Mouse (Mus musculus) regulatory T cell (primary cell): ENCODE measurements at regions not wholly inside any gene's neighbourhood (a gene's known extent, or its start where the extent isn't known, plus 50 kb on each side); places are given as distances from the start of the nearest gene placed in this dataset.

Experiments
- in situ Hi-C: fragments of 300-600 bp; cut with MboI, MseI; formaldehyde crosslinking; loops from one replicate; pipeline ENCODE4 v1.15.1; 2025; ENCODE audit warnings: high pct_unique_total_duplicates

DNA sequence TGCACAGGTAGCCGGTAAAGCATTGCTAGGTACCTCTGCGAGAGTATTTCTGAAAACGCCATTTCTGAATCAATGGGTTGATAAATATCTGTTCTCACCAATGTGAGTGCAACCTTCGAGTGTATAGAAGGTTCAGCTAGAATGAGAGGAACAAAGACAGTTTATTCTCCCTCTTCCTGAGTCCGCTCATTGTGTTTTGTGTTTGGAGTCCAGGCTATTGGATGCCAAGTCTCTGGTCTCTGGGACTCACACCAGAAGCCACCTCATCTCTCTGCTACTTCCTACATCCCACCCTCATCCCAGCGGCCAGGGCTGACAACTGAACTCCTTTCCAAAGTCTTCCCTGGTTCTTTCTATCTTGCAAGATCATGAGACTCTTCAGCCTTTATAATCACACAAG is 62.7 kb downstream of the Lrrc30 start:
- in situ Hi-C loops, result loop anchor here (10.0 kb wide), 1 partner anchor 405 kb away; no protein-coding TSS in a partner anchor

DNA sequence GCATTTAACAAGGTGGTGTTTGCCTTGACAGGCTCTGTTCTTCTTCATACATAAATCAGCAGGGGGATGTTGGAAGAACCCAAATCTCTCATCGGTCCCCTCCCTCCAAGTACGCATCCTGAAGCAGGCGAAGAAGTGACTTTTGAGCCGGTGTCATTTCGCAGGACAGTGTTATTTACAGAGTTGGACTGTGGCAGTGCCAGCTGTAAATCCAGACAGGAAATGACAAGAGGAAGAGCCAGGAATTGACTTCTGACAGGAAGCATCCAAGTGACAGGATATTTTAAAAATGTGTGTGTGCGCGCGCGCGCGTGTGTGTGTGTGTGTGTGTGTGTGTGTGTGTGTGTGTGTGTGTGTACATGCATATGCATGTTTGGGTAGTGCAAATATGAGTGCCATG is 66.3 kb downstream of the Lrrc30 start:
- in situ Hi-C loops, result no loop called here

DNA sequence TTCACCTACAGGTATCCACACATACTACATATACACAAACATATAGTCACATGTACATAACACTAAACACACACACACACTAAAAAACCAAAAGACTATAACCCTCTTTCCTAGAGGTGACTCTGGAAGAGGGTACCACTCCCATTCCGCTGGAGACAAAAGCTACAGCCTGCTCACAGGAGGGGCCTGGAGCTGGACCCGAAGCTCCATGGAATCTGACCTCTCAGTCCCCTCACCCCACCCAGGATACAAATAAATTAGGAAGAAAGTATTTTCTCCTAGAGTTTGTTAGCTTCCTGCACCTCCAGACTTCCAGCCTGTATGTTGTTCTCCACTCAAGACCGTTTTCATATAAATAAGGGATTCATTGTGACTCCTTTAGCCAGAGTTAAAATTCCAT is 66.8 kb downstream of the Lrrc30 start:
- in situ Hi-C loops, result no loop called here

DNA sequence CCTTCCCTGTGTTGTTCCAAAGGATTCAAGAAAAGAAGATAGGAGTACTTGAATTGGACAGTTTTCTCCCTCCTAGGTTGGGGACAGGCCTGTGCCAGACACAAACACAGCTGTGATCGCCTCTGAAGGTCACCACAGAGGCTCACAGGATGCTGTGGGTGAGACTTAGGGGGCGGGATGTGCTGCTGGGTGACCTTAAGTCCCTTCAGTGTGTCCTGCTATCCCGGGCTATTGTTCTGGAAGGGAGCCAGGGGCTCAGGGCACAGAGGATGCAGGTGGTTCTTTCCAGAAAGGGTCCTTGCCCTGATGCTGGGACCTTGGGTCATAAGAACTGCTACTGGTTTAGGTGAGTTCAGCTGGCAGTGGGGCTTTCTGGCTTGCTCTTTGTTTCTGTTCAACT is 67.7 kb downstream of the Lrrc30 start:
- in situ Hi-C loops, result no loop called here

DNA sequence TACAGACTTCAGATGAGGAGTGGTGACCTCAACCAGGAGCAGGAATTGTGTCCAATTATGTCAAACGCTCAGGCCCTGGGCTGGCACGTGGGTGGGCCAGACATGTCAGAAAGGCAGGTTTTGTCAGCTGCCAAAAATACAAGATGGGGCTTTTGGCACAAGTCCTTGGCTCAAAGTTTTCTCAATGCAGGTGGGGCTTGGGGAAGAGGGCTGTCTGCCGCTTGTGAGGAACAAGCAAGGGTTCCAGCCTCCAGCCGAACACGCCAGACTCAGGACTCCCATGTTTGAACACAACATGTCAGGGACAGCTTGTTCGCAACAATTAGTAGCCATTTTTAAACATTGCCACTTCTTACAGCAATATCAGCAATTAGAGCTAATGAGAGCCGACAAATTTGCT is 69.5 kb downstream of the Lrrc30 start:
- in situ Hi-C loops, result no loop called here

DNA sequence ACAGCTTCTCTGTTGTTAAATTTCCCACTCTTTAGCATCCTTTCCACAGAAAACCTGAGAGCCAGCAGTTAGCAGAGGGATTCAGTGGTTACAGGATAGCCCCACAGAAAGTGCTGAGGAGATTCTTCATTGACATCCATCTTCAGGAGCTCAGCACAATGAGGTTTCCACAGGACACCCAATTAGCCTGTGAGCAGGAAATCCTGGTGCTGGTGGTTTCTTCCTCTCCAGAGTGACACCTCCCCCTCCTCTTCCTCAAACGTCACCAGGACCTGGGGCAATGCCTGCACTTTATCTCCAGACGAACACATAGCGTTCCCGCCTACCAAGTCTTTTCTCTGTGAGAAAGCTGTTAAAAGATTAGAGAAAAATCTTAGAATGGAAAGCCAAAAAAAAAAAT is 70.7 kb downstream of the Lrrc30 start:
- in situ Hi-C loops, result no loop called here

- in situ Hi-C loops, result no loop called here
Measured at GRCm38 (mm10) chr17:67557351-67557870, 75.1 kb downstream of the Lrrc30 start.

DNA sequence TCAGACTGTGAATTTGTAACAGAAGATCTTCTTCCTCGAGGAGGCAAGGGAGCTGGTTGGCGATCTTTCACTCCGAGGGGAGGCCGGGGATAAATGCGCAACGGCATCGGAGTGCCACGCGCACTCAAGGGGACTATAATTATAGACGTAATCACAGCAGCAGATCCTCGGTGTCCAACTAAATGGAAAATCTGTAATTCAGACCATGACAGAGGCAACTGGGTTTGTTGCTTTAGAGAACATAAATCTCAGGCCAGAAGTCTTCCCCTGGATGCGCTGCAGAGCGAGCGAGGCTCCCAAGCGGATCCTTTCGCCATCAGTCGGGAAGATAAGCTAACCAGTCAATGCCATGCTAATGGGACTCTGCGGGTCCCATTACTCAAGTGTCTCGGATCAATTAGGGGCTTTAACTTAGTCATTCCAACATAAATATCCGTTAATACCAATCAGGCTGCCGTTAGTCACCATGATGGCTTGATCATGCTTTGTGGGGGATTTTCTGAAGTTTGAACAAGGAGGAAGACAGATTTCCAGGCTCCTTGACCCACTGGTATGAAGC is 79.9 kb downstream of the Lrrc30 start:
- in situ Hi-C loops, result no loop called here

- in situ Hi-C loops, result no loop called here
Measured at GRCm38 (mm10) chr17:67548966-67549700, 83.4 kb downstream of the Lrrc30 start.

DNA sequence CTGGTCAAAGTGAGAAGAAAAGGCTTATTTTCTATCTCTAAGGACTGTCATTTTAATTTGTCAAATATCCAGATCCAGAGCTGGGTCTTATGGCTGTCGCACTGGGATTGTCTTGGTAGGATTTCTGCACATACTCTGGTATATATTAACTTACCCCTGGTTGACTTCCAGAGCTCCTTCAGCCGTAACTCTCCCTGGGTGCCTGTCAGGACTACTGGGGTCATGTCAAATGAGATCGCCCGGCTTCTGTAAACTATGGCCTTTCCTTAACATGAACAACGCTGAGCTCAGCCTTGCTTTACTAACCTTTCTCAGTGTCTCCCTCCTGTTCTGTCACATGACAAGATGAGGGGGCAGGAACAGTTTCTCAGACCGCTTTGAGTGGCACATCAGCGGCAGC is 88.1 kb downstream of the Lrrc30 start:
- in situ Hi-C loops, result no loop called here

GRCm38 (mm10) chr17:67532331-67532730 is 100.2 kb downstream of the Lrrc30 start:
- in situ Hi-C loops, result no loop called here

DNA sequence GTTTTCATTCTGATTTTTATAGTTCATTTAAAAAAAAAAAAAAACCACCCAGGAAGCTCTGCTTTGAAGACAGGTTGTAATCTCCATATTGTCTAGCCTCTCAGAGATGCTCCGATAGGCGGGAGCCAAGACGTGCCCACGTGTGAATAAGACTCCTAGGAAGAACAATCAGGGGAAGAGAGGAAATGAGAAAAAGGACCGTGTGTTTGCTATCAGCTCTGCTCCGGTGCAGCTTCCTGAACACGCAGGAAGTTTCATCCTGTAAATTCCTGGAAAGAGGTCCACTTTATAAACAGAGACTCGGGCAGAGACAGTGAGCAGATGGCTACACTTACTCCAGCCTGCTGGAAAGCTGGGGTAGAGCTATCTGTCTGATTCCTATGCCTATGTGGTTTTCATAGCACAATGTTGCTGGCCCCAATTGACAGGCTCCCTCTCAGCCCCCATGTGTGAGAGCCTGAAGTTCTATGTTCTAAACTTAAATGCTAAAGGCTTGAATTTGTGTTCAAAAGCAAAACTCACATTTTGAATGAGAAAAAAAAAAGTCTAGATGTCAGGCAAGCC is 111.6 kb downstream of the Lrrc30 start:
- in situ Hi-C loops, result no loop called here

DNA sequence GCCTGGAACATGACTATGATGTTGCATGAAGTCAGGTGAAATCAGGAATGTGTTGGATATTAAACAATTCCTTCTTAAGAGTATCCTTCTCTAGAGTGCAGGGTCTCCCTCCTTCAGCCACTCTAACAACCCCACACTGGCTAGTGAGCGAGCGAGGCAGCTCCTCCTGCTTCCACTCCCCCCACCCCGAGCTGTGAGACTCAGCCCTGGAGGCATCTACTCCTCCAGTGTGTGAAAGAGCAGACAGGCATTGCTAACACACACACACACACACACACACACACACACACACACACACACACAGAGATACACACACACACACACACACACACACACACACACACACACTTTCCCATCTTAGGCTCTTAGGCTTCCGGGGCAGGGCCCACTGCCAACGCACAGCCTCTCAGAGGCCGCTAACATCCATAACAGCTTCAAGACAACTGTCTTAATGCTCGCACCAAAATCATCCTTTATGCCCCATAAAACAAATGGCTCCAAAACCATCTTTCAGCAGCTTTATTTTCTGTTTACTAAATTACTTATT is 116.8 kb downstream of the Lrrc30 start:
- in situ Hi-C loops, result no loop called here

DNA sequence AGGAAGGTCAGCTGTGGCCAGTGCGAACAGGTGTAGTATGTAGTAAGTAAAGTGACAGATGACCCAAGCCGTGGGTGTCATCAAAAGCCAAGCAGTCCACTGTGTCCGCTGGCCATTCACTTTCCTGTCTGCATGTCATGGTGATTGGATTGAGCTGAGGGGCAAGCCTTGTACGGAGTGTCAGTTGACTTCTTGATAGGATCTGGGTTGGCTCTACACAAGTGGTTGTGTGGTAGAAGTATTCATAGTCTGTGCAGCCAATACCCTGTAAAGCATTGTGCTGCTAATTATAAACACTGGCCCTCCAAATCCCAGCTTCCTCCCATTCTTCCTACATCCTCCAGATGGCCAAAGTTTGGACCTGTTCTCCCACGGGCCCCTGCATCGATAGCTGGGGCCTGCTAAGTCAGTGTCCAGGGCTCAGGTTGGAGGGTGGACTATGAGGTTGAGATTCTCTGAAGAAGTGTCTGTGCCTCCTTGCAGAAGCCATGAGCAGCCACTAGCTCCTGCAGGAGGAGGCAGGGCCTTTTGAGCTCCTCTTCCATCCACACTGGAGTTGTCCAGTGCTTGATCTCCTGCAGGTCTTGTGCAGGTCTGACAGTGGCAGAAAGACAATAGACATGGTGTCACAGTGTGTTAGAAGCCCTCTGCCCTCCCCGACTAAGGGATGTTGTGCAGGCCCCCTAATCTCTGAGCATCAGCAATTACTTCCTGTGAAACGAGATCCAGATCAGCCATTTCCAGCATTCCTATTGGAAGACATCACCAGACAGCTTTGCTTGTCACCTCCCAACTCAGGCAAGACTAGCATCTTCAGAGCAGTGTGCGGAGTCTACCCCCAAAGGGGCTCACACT is 117.9 kb downstream of the Lrrc30 start:
- in situ Hi-C loops, result no loop called here

GRCm38 (mm10) chr17:67512699-67513450 is 119.6 kb downstream of the Lrrc30 start:
- in situ Hi-C loops, result no loop called here

GRCm38 (mm10) chr17:67512008-67512407 is 120.5 kb downstream of the Lrrc30 start:
- in situ Hi-C loops, result no loop called here

DNA sequence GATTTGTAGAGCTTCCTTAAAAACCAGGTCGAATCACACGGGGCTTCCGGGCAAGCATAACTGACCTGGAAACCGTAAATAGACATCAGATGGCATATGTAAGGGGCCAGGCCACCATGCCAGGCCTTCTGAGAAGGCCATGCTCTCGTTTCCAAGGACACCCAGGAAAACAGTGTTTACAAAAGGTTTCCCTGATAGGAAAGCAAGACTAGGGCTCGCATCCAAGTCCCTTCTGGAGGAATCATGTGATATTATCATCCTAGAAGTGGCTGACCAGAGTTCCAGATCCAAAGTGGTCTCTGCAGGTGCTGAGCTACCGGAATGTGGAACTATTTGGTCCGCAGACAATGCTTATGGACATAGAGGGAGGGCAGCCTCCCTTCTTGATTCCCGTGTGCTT is 122.6 kb downstream of the Lrrc30 start:
- in situ Hi-C loops, result no loop called here

GRCm38 (mm10) chr17:67509091-67509618 is 123.4 kb downstream of the Lrrc30 start:
- in situ Hi-C loops, result no loop called here

- in situ Hi-C loops, result no loop called here
Measured at GRCm38 (mm10) chr17:67508353-67508752, 124.2 kb downstream of the Lrrc30 start.

- in situ Hi-C loops, result no loop called here
Measured at GRCm38 (mm10) chr17:67506466-67506865, 126.1 kb downstream of the Lrrc30 start.

- in situ Hi-C loops, result no loop called here
Measured at GRCm38 (mm10) chr17:67504502-67505033, 128.0 kb downstream of the Lrrc30 start.
